Mouse (Mus musculus): ENCODE data around the gene Arpp21. TPM values are rescaled to one million over a fixed set of nuclear protein-coding genes. Genes with fewer than 3 reads are reported as not detected.

Arpp21 gene
- total RNA-seq, 1 experiment, result 0.22 TPM

- Histone ChIP-seq H3K27ac (ENCODE audit: insufficient read depth, low read depth, low read length, poor library complexity, severe bottlenecking) (no peak overlapping the region), H3K36me3 (ENCODE audit: control insufficient read depth, insufficient read depth, low read length, poor library complexity, severe bottlenecking) (no peaks in the 10 kb centered on the region), H3K4me1 (ENCODE audit: control insufficient read depth in 2 of 2, insufficient read depth in 2 of 2, low read length in 2 of 2, poor library complexity in 1 of 2) (no peaks in the 10 kb centered on the region), H3K4me3 (ENCODE audit: insufficient read depth in 1 of 2, low read depth in 1 of 2, low read length in 2 of 2, poor library complexity in 1 of 2, severe bottlenecking in 1 of 2) (no peak overlapping the region), H3K9me3 (ENCODE audit: control insufficient read depth, insufficient read depth, low read depth, low read length) (no peaks in the 10 kb centered on the region), H3K9ac (ENCODE audit: insufficient read depth, low read depth, low read length, poor library complexity, severe bottlenecking) (no peak overlapping the region)
- TF ChIP-seq HCFC1 (IDR thresholded peaks at IDR 0.05; ENCODE audit: borderline replicate concordance, insufficient read depth, low read length), result no peak
- TF ChIP-seq ZC3H11A (IDR thresholded peaks at IDR 0.05; ENCODE audit: borderline replicate concordance, low read depth, low read length), result no peak
- TF ChIP-seq ZNF384 (IDR thresholded peaks at IDR 0.05; ENCODE audit: low read depth, low read length), result no peak
- no peak for TF ChIP-seq CHD2 (IDR thresholded peaks at IDR 0.05; ENCODE audit: low read depth, low read length)
- TF ChIP-seq MAFK (IDR thresholded peaks at IDR 0.05; ENCODE audit: insufficient read depth, low read depth, low read length), result no peak
- no peak for DNase-seq (ENCODE audit: low read depth, low spot score)
- in situ Hi-C loops (cut with MboI; ENCODE audit: low sequenced_read_pairs in 2 of 2, unreplicated experiment in 2 of 2), result no loop called here
Observed at GRCm38 (mm10) chr9:112228470-112228869, 7.3 kb downstream of the Arpp21 start.

- no peak for TF ChIP-seq CHD2 (IDR thresholded peaks at IDR 0.05; ENCODE audit: low read depth, low read length)
- no peak for TF ChIP-seq ZNF384 (IDR thresholded peaks at IDR 0.05; ENCODE audit: low read depth, low read length)
- TF ChIP-seq MAFK (IDR thresholded peaks at IDR 0.05; ENCODE audit: insufficient read depth, low read depth, low read length), result no peak
- no peak for TF ChIP-seq ZC3H11A (IDR thresholded peaks at IDR 0.05; ENCODE audit: borderline replicate concordance, low read depth, low read length)
- no peak for TF ChIP-seq HCFC1 (IDR thresholded peaks at IDR 0.05; ENCODE audit: borderline replicate concordance, insufficient read depth, low read length)
- Histone ChIP-seq H3K9me3 (ENCODE audit: control insufficient read depth, insufficient read depth, low read depth, low read length) (no peaks in the 10 kb centered on the region), H3K27ac (ENCODE audit: insufficient read depth, low read depth, low read length, poor library complexity, severe bottlenecking) (no peak overlapping the region), H3K9ac (ENCODE audit: insufficient read depth, low read depth, low read length, poor library complexity, severe bottlenecking) (no peak overlapping the region), H3K4me1 (ENCODE audit: control insufficient read depth in 2 of 2, insufficient read depth in 2 of 2, low read length in 2 of 2, poor library complexity in 1 of 2) (no peaks in the 10 kb centered on the region), H3K36me3 (ENCODE audit: control insufficient read depth, insufficient read depth, low read length, poor library complexity, severe bottlenecking) (no peaks in the 10 kb centered on the region), H3K4me3 (ENCODE audit: insufficient read depth in 1 of 2, low read depth in 1 of 2, low read length in 2 of 2, poor library complexity in 1 of 2, severe bottlenecking in 1 of 2) (no peak overlapping the region)
- in situ Hi-C loops (cut with MboI; ENCODE audit: low sequenced_read_pairs in 2 of 2, unreplicated experiment in 2 of 2), result no loop called here
- DNase-seq (ENCODE audit: low read depth, low spot score), result no peak
Observed at GRCm38 (mm10) chr9:112227174-112227573, 8.6 kb downstream of the Arpp21 start.

- TF ChIP-seq ZNF384 (IDR thresholded peaks at IDR 0.05; ENCODE audit: low read depth, low read length) (no peak), CHD2 (IDR thresholded peaks at IDR 0.05; ENCODE audit: low read depth, low read length) (no peak), HCFC1 (IDR thresholded peaks at IDR 0.05; ENCODE audit: borderline replicate concordance, insufficient read depth, low read length) (no peak), MAFK (IDR thresholded peaks at IDR 0.05; ENCODE audit: insufficient read depth, low read depth, low read length) (no peak), ZC3H11A (IDR thresholded peaks at IDR 0.05; ENCODE audit: borderline replicate concordance, low read depth, low read length) (no peak)
- H3K4me1 ChIP-seq (ENCODE audit: control insufficient read depth in 2 of 2, insufficient read depth in 2 of 2, low read length in 2 of 2, poor library complexity in 1 of 2), result no peaks in the 10 kb centered on the region
- H3K4me3 ChIP-seq (ENCODE audit: insufficient read depth in 1 of 2, low read depth in 1 of 2, low read length in 2 of 2, poor library complexity in 1 of 2, severe bottlenecking in 1 of 2), result no peak overlapping the region
- no peak overlapping the region for H3K9ac ChIP-seq (ENCODE audit: insufficient read depth, low read depth, low read length, poor library complexity, severe bottlenecking)
- no peak for DNase-seq (ENCODE audit: low read depth, low spot score)
- no peaks in the 10 kb centered on the region for H3K36me3 ChIP-seq (ENCODE audit: control insufficient read depth, insufficient read depth, low read length, poor library complexity, severe bottlenecking)
- no peaks in the 10 kb centered on the region for H3K9me3 ChIP-seq (ENCODE audit: control insufficient read depth, insufficient read depth, low read depth, low read length)
- H3K27ac ChIP-seq (ENCODE audit: insufficient read depth, low read depth, low read length, poor library complexity, severe bottlenecking), result no peak overlapping the region
- in situ Hi-C loops (cut with MboI; ENCODE audit: low sequenced_read_pairs in 2 of 2, unreplicated experiment in 2 of 2), result no loop called here
Observed at GRCm38 (mm10) chr9:112226511-112226910, 9.2 kb downstream of the Arpp21 start.

GRCm38 (mm10) chr9:112225046-112225445, 10.7 kb downstream of the Arpp21 start:
- no peaks in the 10 kb centered on the region for H3K36me3 ChIP-seq (ENCODE audit: control insufficient read depth, insufficient read depth, low read length, poor library complexity, severe bottlenecking)
- H3K9ac ChIP-seq (ENCODE audit: insufficient read depth, low read depth, low read length, poor library complexity, severe bottlenecking), result no peak overlapping the region
- TF ChIP-seq ZNF384 (IDR thresholded peaks at IDR 0.05; ENCODE audit: low read depth, low read length) (no peak), CHD2 (IDR thresholded peaks at IDR 0.05; ENCODE audit: low read depth, low read length) (no peak), ZC3H11A (IDR thresholded peaks at IDR 0.05; ENCODE audit: borderline replicate concordance, low read depth, low read length) (no peak), MAFK (IDR thresholded peaks at IDR 0.05; ENCODE audit: insufficient read depth, low read depth, low read length) (no peak), HCFC1 (IDR thresholded peaks at IDR 0.05; ENCODE audit: borderline replicate concordance, insufficient read depth, low read length) (no peak)
- no peak for DNase-seq (ENCODE audit: low read depth, low spot score)
- no peak overlapping the region for H3K4me3 ChIP-seq (ENCODE audit: insufficient read depth in 1 of 2, low read depth in 1 of 2, low read length in 2 of 2, poor library complexity in 1 of 2, severe bottlenecking in 1 of 2)
- no peaks in the 10 kb centered on the region for H3K4me1 ChIP-seq (ENCODE audit: control insufficient read depth in 2 of 2, insufficient read depth in 2 of 2, low read length in 2 of 2, poor library complexity in 1 of 2)
- in situ Hi-C loops (cut with MboI; ENCODE audit: low sequenced_read_pairs in 2 of 2, unreplicated experiment in 2 of 2), result no loop called here
- no peak overlapping the region for H3K27ac ChIP-seq (ENCODE audit: insufficient read depth, low read depth, low read length, poor library complexity, severe bottlenecking)
- H3K9me3 ChIP-seq (ENCODE audit: control insufficient read depth, insufficient read depth, low read depth, low read length), result no peaks in the 10 kb centered on the region

- no peak overlapping the region for H3K4me3 ChIP-seq (ENCODE audit: insufficient read depth in 1 of 2, low read depth in 1 of 2, low read length in 2 of 2, poor library complexity in 1 of 2, severe bottlenecking in 1 of 2)
- H3K4me1 ChIP-seq (ENCODE audit: control insufficient read depth in 2 of 2, insufficient read depth in 2 of 2, low read length in 2 of 2, poor library complexity in 1 of 2), result no peaks in the 10 kb centered on the region
- H3K9ac ChIP-seq (ENCODE audit: insufficient read depth, low read depth, low read length, poor library complexity, severe bottlenecking), result no peak overlapping the region
- in situ Hi-C loops (cut with MboI; ENCODE audit: low sequenced_read_pairs in 2 of 2, unreplicated experiment in 2 of 2), result no loop called here
- H3K36me3 ChIP-seq (ENCODE audit: control insufficient read depth, insufficient read depth, low read length, poor library complexity, severe bottlenecking), result no peaks in the 10 kb centered on the region
- no peaks in the 10 kb centered on the region for H3K9me3 ChIP-seq (ENCODE audit: control insufficient read depth, insufficient read depth, low read depth, low read length)
- TF ChIP-seq HCFC1 (IDR thresholded peaks at IDR 0.05; ENCODE audit: borderline replicate concordance, insufficient read depth, low read length) (no peak), CHD2 (IDR thresholded peaks at IDR 0.05; ENCODE audit: low read depth, low read length) (no peak), MAFK (IDR thresholded peaks at IDR 0.05; ENCODE audit: insufficient read depth, low read depth, low read length) (no peak), ZNF384 (IDR thresholded peaks at IDR 0.05; ENCODE audit: low read depth, low read length) (no peak), ZC3H11A (IDR thresholded peaks at IDR 0.05; ENCODE audit: borderline replicate concordance, low read depth, low read length) (no peak)
- no peak overlapping the region for H3K27ac ChIP-seq (ENCODE audit: insufficient read depth, low read depth, low read length, poor library complexity, severe bottlenecking)
- no peak for DNase-seq (ENCODE audit: low read depth, low spot score)
Observed at GRCm38 (mm10) chr9:112219372-112219771, 16.4 kb downstream of the Arpp21 start.
